Mouse (Mus musculus) heart, embryonic 11.5 days (tissue): ENCODE data around the gene Usp21. TPM values are rescaled to one million over a fixed set of nuclear protein-coding genes. Genes with fewer than 3 reads are reported as not detected.

Experiments used
- ATAC-seq: fragments of 200-750 bp; cut with Nextera tagmentation; replicated peaks from 2 replicates; pipeline ENCODE4 v1.8.0; 2017; ENCODE audit warnings: moderate library complexity; ENCODE audit not compliant: insufficient number of reproducible peaks, low FRiP score, low TSS enrichment
- H3K27ac ChIP-seq: fragments of 300-500 bp; sonication (generic); 2 replicates; pipeline ENCODE4 v1.5.1; 2014; ENCODE audit warnings: mild to moderate bottlenecking, low read depth, low read length
- H3K27me3 ChIP-seq: fragments of 300-500 bp; sonication (generic); 2 replicates; pipeline ENCODE4 v1.6.1; 2014; ENCODE audit warnings: mild to moderate bottlenecking, low read length, mixed read lengths; ENCODE audit not compliant: control insufficient read depth, insufficient read depth
- H3K36me3 ChIP-seq: fragments of 300-500 bp; sonication (generic); 2 replicates; pipeline ENCODE4 v1.6.1; 2014; ENCODE audit warnings: mild to moderate bottlenecking, low read length, moderate library complexity, mixed read lengths; ENCODE audit not compliant: control insufficient read depth, insufficient read depth
- H3K4me1 ChIP-seq: fragments of 300-500 bp; sonication (generic); 2 replicates; pipeline ENCODE4 v1.6.1; 2014; ENCODE audit warnings: low read length; ENCODE audit not compliant: control insufficient read depth, insufficient read depth
- H3K4me2 ChIP-seq: fragments of 300-500 bp; sonication (generic); 2 replicates; pipeline ENCODE4 v1.6.1; 2014; ENCODE audit warnings: mild to moderate bottlenecking, moderate library complexity
- H3K4me3 ChIP-seq: fragments of 300-500 bp; sonication (generic); 2 replicates; pipeline ENCODE4 v1.5.1; 2014; ENCODE audit warnings: low read depth, low read length
- H3K9ac ChIP-seq: fragments of 300-500 bp; sonication (generic); 2 replicates; pipeline ENCODE4 v1.6.1; 2014; ENCODE audit warnings: mild to moderate bottlenecking, low read depth, low read length, moderate library complexity
- H3K9me3 ChIP-seq: fragments of 300-500 bp; sonication (generic); replicated peaks from 2 replicates; pipeline ENCODE4 v1.6.1; 2016; ENCODE audit warnings: low read length; ENCODE audit not compliant: control insufficient read depth
- WGBS: fragments of 180-500 bp; shearing (Covaris S2); extraction: QIAGEN DNeasy Blood & Tissue Kit; methylation state at CpG from one replicate; pipeline ENCODE4 v1.1.7; 2014; ENCODE audit not compliant: insufficient replicate concordance; 5-methylcytosine and 5-hydroxymethylcytosine counted together
- polyA plus RNA-seq: library from polyadenylated mRNA; unstranded; fragments of >200 nt; fragmentation: Nextera tagmentation; extraction: Ambion mirVana; gene quantifications from 2 replicates; pipeline ENCODE4 v1.2.1, GENCODE M21; 2014

Gene Usp21
- polyA plus RNA-seq, 1 experiment from 2014 or later, result 51.2 TPM

- no peak overlapping the region for H3K9ac ChIP-seq
- peaks cover 8% of the 10 kb centered on the region; the same call in 1 of the 2 replicates for H3K4me1 ChIP-seq
- H3K27me3 ChIP-seq, result no peaks in the 10 kb centered on the region
- WGBS, result 71% methylated on average over 4 of the region's 4 CpGs
- no peak for ATAC-seq
- peaks cover 26% of the 10 kb centered on the region for H3K36me3 ChIP-seq
- no peak overlapping the region for H3K4me3 ChIP-seq
- no peak overlapping the region for H3K27ac ChIP-seq
- H3K9me3 ChIP-seq, result no peaks in the 10 kb centered on the region
- H3K4me2 ChIP-seq, result no peak overlapping the region
Measured at GRCm38 (mm10) chr1:171235791-171236190, 52.0 kb downstream of the Usp21 start.

- no peak overlapping the region for H3K4me3 ChIP-seq
- peaks cover 8% of the 10 kb centered on the region; the same call in 1 of the 2 replicates for H3K4me1 ChIP-seq
- no peak for ATAC-seq
- H3K9ac ChIP-seq, result no peak overlapping the region
- H3K27ac ChIP-seq, result no peak overlapping the region
- H3K9me3 ChIP-seq, result no peaks in the 10 kb centered on the region
- H3K4me2 ChIP-seq, result no peak overlapping the region
- no peaks in the 10 kb centered on the region for H3K27me3 ChIP-seq
- WGBS, result 90% methylated on average over 4 of the region's 4 CpGs
- peaks cover 26% of the 10 kb centered on the region for H3K36me3 ChIP-seq
Measured at GRCm38 (mm10) chr1:171234538-171234937, 53.3 kb downstream of the Usp21 start.

- Histone ChIP-seq H3K4me1 (peaks cover 8% of the 10 kb centered on the region; the same call in 1 of the 2 replicates), H3K36me3 (peaks cover 23% of the 10 kb centered on the region), H3K4me3 (no peak within 1 kb of the TSS), H3K4me2 (no peak within 1 kb of the TSS), H3K9me3 (no peaks in the 10 kb centered on the region), H3K27ac (0 out of 2 replicates have a peak within 1 kb of the TSS, but pooled peaks have one; percentile 22), H3K9ac (no peak within 1 kb of the TSS), H3K27me3 (no peaks in the 10 kb centered on the region)
- no peak for ATAC-seq
- WGBS, result 88% methylated on average over 14 of the region's 14 CpGs
Measured at GRCm38 (mm10) chr1:171234126-171234525, 53.7 kb downstream of the Usp21 start, which contains the start of gene Fcer1g. TSS of gene Fcer1g (minus strand) at chr1:171234365.

GRCm38 (mm10) chr1:171232800-171233730, 54.7 kb downstream of the Usp21 start:
- 50% methylated on average over 12 of the region's 12 CpGs for WGBS
- H3K4me1 ChIP-seq, result peaks cover 8% of the 10 kb centered on the region; the same call in 1 of the 2 replicates
- H3K4me3 ChIP-seq, result no peak overlapping the region
- H3K9ac ChIP-seq, result no peak overlapping the region
- H3K27me3 ChIP-seq, result no peaks in the 10 kb centered on the region
- ATAC-seq, result no peak
- no peaks in the 10 kb centered on the region for H3K9me3 ChIP-seq
- H3K4me2 ChIP-seq, result no peak overlapping the region
- H3K27ac ChIP-seq, result 0 out of 2 replicates have a peak overlapping the region, but pooled peaks have one; percentile 22
- peaks cover 16% of the 10 kb centered on the region for H3K36me3 ChIP-seq

GRCm38 (mm10) chr1:171232348-171232747, 55.4 kb downstream of the Usp21 start:
- H3K4me3 ChIP-seq, result no peak overlapping the region
- WGBS, result 83% methylated on average over 5 of the region's 5 CpGs
- peaks cover 14% of the 10 kb centered on the region for H3K36me3 ChIP-seq
- H3K9ac ChIP-seq, result no peak overlapping the region
- H3K4me2 ChIP-seq, result no peak overlapping the region
- no peak for ATAC-seq
- H3K4me1 ChIP-seq, result peaks cover 8% of the 10 kb centered on the region; the same call in 1 of the 2 replicates
- H3K27ac ChIP-seq, result no peak overlapping the region
- no peaks in the 10 kb centered on the region for H3K27me3 ChIP-seq
- H3K9me3 ChIP-seq, result no peaks in the 10 kb centered on the region

Other genes with a start within 250 kb of the Usp21 start
- gene Fcgr3, start 223.1 kb downstream of the Usp21 start, polyA plus RNA-seq, result 3.8 and 4.4 TPM in 2 replicates
- 2.7 and 5.6 TPM in 2 replicates for gene Cfap126, start 174.1 kb downstream of the Usp21 start, polyA plus RNA-seq
- 426 and 502 TPM in 2 replicates for gene Sdhc, start 137.4 kb downstream of the Usp21 start, polyA plus RNA-seq
- gene Mpz, start 137.3 kb downstream of the Usp21 start, polyA plus RNA-seq, result 0.30 TPM in 1 of 2 replicates, not detected in the other
- gene Pcp4l1, start 91.7 kb downstream of the Usp21 start, polyA plus RNA-seq, result 36.2 and 40.0 TPM in 2 replicates
- 0.11 and 0.19 TPM in 2 replicates for gene Nr1i3, start 74.0 kb downstream of the Usp21 start, polyA plus RNA-seq
- 44.1 and 53.2 TPM in 2 replicates for gene Tomm40l, start 65.5 kb downstream of the Usp21 start, polyA plus RNA-seq
- 13.6 and 55.4 TPM in 2 replicates for gene Apoa2, start 62.9 kb downstream of the Usp21 start, polyA plus RNA-seq
- gene Fcer1g, start 53.6 kb downstream of the Usp21 start, polyA plus RNA-seq, result 12.1 and 18.4 TPM in 2 replicates
- 1.5 and 1.7 TPM in 2 replicates for gene Adamts4, start 37.6 kb downstream of the Usp21 start, polyA plus RNA-seq
- 446 and 471 TPM in 2 replicates for gene Ndufs2, start 36.6 kb downstream of the Usp21 start, polyA plus RNA-seq
- gene B4galt3, start 17.7 kb downstream of the Usp21 start, polyA plus RNA-seq, result 48.4 and 49.4 TPM in 2 replicates
- 59.9 and 60.7 TPM in 2 replicates for gene Ppox, start 6.8 kb downstream of the Usp21 start, polyA plus RNA-seq
- 90.3 and 92.9 TPM in 2 replicates for gene Ufc1, start 7.0 kb upstream of the Usp21 start, polyA plus RNA-seq
- 40.4 and 45.4 TPM in 2 replicates for gene Dedd, start 41.2 kb upstream of the Usp21 start, polyA plus RNA-seq
- gene Nit1, start 57.7 kb upstream of the Usp21 start, polyA plus RNA-seq, result 24.8 and 30.9 TPM in 2 replicates
- gene Pfdn2, start 57.7 kb upstream of the Usp21 start, polyA plus RNA-seq, result 49.5 and 51.3 TPM in 2 replicates
- 0.49 and 0.51 TPM in 2 replicates for gene Klhdc9, start 72.8 kb upstream of the Usp21 start, polyA plus RNA-seq
- 0.08 and 0.20 TPM in 2 replicates for gene Nectin4, start 82.1 kb upstream of the Usp21 start, polyA plus RNA-seq
- 0.18 and 0.44 TPM in 2 replicates for gene Arhgap30, start 101.0 kb upstream of the Usp21 start, polyA plus RNA-seq
- 53.3 and 68.2 TPM in 2 replicates for gene Usf1, start 123.3 kb upstream of the Usp21 start, polyA plus RNA-seq
- 0.45 and 1.7 TPM in 2 replicates for gene Tstd1, start 130.9 kb upstream of the Usp21 start, polyA plus RNA-seq
- 64.1 and 65.7 TPM in 2 replicates for gene F11r, start 149.5 kb upstream of the Usp21 start, polyA plus RNA-seq
- gene Alyref2, start 215.5 kb upstream of the Usp21 start, polyA plus RNA-seq, result 12.3 and 12.7 TPM in 2 replicates
- not detected in 2 replicates for gene Itln1, start 247.3 kb upstream of the Usp21 start, polyA plus RNA-seq